Mouse (Mus musculus) hindbrain, postnatal 0 days (tissue): ENCODE data around the gene Rgl3. TPM values are rescaled to one million over a fixed set of nuclear protein-coding genes. Genes with fewer than 3 reads are reported as not detected.

ENCODE experiments used
- ATAC-seq: fragments of 200-750 bp; cut with Nextera tagmentation; 2 replicates; pipeline ENCODE4 v1.8.0; 2017; ENCODE audit warnings: mild to moderate bottlenecking, moderate TSS enrichment, moderate library complexity
- DNase-seq: peaks from one replicate; pipeline ENCODE4 v3.0.0-alpha.2; 2015; ENCODE audit warnings: low spot score
- H3K27ac ChIP-seq: fragments of 300-500 bp; sonication (generic); 2 replicates; pipeline ENCODE4 v1.5.1; 2014; ENCODE audit warnings: mild to moderate bottlenecking
- H3K27me3 ChIP-seq: fragments of 300-500 bp; sonication (generic); 2 replicates; pipeline ENCODE4 v1.6.1; 2014; ENCODE audit warnings: low read length, mixed read lengths; ENCODE audit not compliant: insufficient read depth
- H3K36me3 ChIP-seq: fragments of 300-500 bp; sonication (generic); 2 replicates; pipeline ENCODE4 v1.6.1; 2014; ENCODE audit warnings: low read length, mixed read lengths; ENCODE audit not compliant: insufficient read depth
- H3K4me1 ChIP-seq: fragments of 300-500 bp; sonication (generic); 2 replicates; pipeline ENCODE4 v1.6.1; 2014; ENCODE audit warnings: antibody characterized with exemption, low read length, mixed read lengths; ENCODE audit not compliant: insufficient read depth
- H3K4me2 ChIP-seq: fragments of 300-500 bp; sonication (generic); 2 replicates; pipeline ENCODE4 v1.6.1; 2014; ENCODE audit warnings: low read depth, mild to moderate bottlenecking, low read length, moderate library complexity, mixed read lengths
- H3K4me3 ChIP-seq: fragments of 300-500 bp; sonication (generic); 2 replicates; pipeline ENCODE4 v1.5.1; 2014; ENCODE audit warnings: low read length
- H3K9ac ChIP-seq: fragments of 300-500 bp; sonication (generic); replicated peaks from 2 replicates; pipeline ENCODE4 v1.6.1; 2014; ENCODE audit warnings: mild to moderate bottlenecking, low read length, moderate library complexity, mixed read lengths
- H3K9me3 ChIP-seq: fragments of 300-500 bp; sonication (generic); 2 replicates; pipeline ENCODE4 v1.6.1; 2016; ENCODE audit warnings: low read length, mixed read lengths
- CTCF ChIP-seq: IDR thresholded peaks from 2 replicates; pipeline ENCODE4 v1.5.1; 2016; ENCODE audit warnings: antibody characterized with exemption, control low read depth, low read depth
- WGBS: fragments of 180-500 bp; shearing (Covaris S2); extraction: QIAGEN DNeasy Blood & Tissue Kit; methylation state at CpG from one replicate; pipeline ENCODE4 v1.1.7; 2014; 5-methylcytosine and 5-hydroxymethylcytosine counted together
- polyA plus RNA-seq: library from polyadenylated mRNA; unstranded; fragments of >200 nt; fragmentation: Nextera tagmentation; extraction: Ambion mirVana; gene quantifications from 2 replicates; pipeline ENCODE4 v1.2.1, GENCODE M21; 2015
- total RNA-seq: library from RNA; depleted of rRNA; stranded (reverse); fragments of >200 nt; gene quantifications from 2 replicates; pipeline ENCODE4 v1.2.3, GENCODE M21; 2014

The Rgl3 gene
- total and polyA plus RNA-seq, 2 experiments from 2014 or later, result 2.5 to 5.1 TPM

DNA sequence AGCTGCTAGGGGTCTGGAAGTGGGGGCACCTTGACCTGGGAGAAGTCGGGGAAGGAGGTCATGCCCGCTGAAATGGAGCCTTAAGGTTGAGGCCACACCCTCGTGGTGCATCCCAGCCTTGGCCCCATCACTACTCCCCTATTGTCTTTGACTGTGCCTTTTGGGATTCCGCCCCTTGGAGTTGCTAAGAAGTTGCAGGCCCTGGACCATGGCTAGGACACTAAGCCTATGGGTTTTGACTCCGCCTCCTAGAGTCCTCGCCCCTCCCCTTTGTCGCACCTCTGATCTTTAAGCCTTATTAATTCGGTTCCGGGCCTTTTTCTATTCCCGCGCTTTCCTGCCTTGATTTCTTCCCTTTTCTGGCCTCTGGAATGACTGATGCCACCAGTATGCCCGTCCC is 45.6 kb downstream of the Rgl3 start:
- Histone ChIP-seq H3K9ac (no peak overlapping the region), H3K4me1 (no peaks in the 10 kb centered on the region), H3K36me3 (peaks cover 21% of the 10 kb centered on the region; the same call in 1 of the 2 replicates), H3K4me2 (no peak overlapping the region), H3K4me3 (no peak overlapping the region), H3K27me3 (no peaks in the 10 kb centered on the region), H3K27ac (no peak overlapping the region), H3K9me3 (no peaks in the 10 kb centered on the region)
- DNase-seq (no peak), ATAC-seq (0 out of 2 replicates have a peak, but pooled peaks have one; percentile 17)
- TF ChIP-seq CTCF, result no peak
- WGBS, result 59% methylated on average over 12 of the region's 12 CpGs

DNA sequence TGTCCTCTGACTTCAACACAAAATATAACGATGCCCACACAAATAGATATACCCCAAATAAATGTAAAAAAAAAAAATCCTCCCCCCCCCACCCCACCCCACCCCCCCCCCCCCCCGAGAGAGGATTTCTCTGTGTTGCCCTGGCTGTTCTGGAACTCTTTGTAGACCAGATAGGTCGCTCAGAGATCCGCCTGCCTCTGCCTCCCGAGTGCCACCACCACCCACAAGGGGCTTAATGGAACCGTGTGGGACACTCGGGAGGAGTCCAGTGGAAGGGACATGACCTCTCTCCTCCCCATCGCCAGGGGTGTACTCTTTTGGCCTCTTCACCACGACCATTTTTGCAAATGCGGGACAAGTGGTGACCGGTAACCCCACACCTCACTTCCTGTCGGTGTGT is 46.2 kb downstream of the Rgl3 start:
- no peaks in the 10 kb centered on the region for H3K27me3 ChIP-seq
- peaks cover 16% of the 10 kb centered on the region; the same call in 1 of the 2 replicates for H3K36me3 ChIP-seq
- DNase-seq, result no peak
- no peak overlapping the region for H3K4me2 ChIP-seq
- TF ChIP-seq CTCF, result no peak
- H3K27ac ChIP-seq, result no peak overlapping the region
- H3K9me3 ChIP-seq, result no peaks in the 10 kb centered on the region
- H3K4me3 ChIP-seq, result no peak overlapping the region
- no peak overlapping the region for H3K9ac ChIP-seq
- no peak for ATAC-seq
- WGBS, result 81% methylated on average over 11 of the region's 12 CpGs
- peaks cover 5% of the 10 kb centered on the region; the same call in 1 of the 2 replicates for H3K4me1 ChIP-seq

DNA sequence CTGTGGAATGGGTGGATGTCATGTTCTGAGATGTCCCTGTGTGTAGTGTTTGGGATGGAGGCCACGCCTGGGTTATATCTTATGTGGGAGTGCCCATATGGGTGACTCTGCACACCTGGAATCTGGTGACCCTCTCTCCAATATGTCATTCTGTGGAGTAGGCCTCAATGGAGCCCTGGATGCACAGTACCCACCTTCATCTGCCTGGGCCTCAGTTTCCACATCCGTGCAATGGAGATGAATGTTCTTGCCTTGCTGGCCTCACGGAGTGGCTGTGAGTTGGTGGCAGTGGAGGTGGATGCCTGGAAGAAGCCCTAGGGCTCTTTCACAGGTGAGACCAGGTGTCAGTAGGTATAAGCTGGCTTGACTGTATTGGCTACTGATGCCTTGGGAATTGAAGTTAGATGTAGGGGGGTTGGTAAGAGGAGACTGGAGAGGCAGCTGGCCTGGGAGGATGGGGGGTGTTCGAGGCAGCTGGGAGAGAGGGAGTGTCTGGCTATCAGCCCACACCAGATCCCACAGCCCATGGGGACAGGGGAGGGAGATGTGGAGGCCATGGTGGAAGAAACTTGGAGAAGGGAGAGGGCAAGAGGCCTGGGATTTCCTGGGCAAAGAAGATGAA is 50.9 kb downstream of the Rgl3 start:
- Histone ChIP-seq H3K36me3 (peaks cover 9% of the 10 kb centered on the region; the same call in 1 of the 2 replicates), H3K9me3 (no peaks in the 10 kb centered on the region), H3K4me2 (peak overlapping the region; percentile 68), H3K9ac (no peak overlapping the region), H3K4me3 (peak overlapping the region; percentile 67), H3K27ac (no peak overlapping the region), H3K4me1 (peaks cover 6% of the 10 kb centered on the region; the same call in 1 of the 2 replicates), H3K27me3 (no peaks in the 10 kb centered on the region)
- ATAC-seq, result no peak
- no peak for DNase-seq
- WGBS, result 85% methylated on average over 4 of the region's 4 CpGs
- TF ChIP-seq CTCF, result no peak

DNA sequence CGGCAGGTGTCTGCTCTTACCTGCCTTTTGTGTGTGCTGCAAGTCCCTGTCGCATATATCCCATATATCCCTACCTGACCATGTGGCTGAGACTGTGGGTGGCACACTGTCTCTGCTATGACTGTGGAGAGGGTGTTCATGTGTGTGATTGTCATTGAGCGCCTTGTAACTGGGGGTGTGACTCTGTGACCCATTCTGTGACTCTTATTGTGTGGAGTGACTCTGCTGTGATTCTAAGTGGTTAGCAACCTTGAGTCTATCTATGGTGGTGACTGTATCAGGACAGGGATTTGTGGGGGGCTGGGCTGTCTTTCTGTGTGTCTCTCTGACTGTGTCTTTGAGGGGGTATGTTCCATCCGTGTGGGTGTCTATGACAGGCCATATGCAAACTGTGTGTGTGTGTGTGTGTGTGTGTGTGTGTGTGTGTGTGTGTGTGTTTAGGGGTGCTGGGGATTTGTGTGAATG is 51.5 kb downstream of the Rgl3 start:
- Histone ChIP-seq H3K27me3 (no peaks in the 10 kb centered on the region), H3K27ac (peak overlapping the region; percentile 83; the same call in 1 of the 2 replicates), H3K36me3 (peaks cover 9% of the 10 kb centered on the region; the same call in 1 of the 2 replicates), H3K4me2 (peak overlapping the region; percentile 68), H3K9me3 (no peaks in the 10 kb centered on the region), H3K4me1 (peaks cover 6% of the 10 kb centered on the region; the same call in 1 of the 2 replicates), H3K4me3 (peak overlapping the region; percentile 67), H3K9ac (peak overlapping the region; percentile 87)
- ATAC-seq (peak; percentile 20), DNase-seq (peak; percentile 27)
- 48% methylated on average over 4 of the region's 4 CpGs for WGBS
- TF ChIP-seq CTCF, result no peak

DNA sequence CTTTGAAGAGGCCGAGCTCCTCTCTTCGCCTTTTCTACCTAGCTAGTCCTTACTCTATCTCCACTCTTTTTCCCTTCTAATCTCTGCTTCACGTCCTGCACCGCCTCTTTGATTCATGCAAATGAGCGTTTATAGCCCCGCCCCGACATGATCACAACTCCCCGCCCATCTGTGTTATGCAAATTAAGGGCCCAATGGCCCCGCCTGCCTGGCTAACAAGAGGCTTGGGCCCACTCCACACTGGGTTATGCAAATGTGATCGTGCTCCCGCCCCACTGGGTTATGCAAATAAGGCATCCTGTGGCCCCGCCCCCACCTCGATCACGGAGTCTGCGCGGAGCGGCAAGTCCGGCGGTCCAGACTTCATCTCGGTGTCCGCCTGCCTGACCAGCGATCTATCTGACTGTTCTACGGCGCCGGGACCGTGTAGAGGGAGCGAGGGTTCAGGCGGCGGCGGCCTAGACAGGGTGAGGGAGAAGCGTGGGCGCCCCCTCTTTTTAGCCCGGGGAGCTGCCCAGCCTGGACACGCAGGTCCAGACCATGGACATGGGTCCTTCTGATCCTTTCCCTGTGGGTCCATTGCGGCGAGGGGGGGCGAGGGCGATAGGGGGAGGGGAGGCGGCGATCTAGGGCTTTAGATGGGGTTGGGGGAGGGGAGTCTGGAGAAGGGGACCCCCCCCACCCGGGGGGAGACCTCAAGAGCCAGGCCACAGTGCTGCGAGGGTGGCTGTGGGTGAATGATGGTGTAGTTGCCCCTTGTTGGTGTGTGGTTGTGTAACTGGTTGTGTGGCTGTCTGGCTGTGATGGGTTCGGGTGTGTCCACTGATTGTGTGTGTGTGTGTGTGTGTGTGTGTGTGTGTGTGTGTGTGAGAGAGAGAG is 52.3 kb downstream of the Rgl3 start, which contains the start of gene Plppr2:
Gene Plppr2 (plus strand): TSS at position 342 of the 879 bp plus-strand sequence.
- peak within 1 kb of the TSS; percentile 87 for H3K9ac ChIP-seq
- H3K9me3 ChIP-seq, result no peaks in the 10 kb centered on the region
- H3K27me3 ChIP-seq, result no peaks in the 10 kb centered on the region
- peaks cover 6% of the 10 kb centered on the region; the same call in 1 of the 2 replicates for H3K4me1 ChIP-seq
- peak within 1 kb of the TSS; percentile 67 for H3K4me3 ChIP-seq
- TF ChIP-seq CTCF, result no peak
- DNase-seq (peak; percentile 99), ATAC-seq (peak; percentile 96)
- peak within 1 kb of the TSS; percentile 83 for H3K27ac ChIP-seq
- peak within 1 kb of the TSS; percentile 68 for H3K4me2 ChIP-seq
- peaks cover 9% of the 10 kb centered on the region; the same call in 1 of the 2 replicates for H3K36me3 ChIP-seq
- WGBS, result 1% methylated on average over 38 of the region's 43 CpGs

DNA sequence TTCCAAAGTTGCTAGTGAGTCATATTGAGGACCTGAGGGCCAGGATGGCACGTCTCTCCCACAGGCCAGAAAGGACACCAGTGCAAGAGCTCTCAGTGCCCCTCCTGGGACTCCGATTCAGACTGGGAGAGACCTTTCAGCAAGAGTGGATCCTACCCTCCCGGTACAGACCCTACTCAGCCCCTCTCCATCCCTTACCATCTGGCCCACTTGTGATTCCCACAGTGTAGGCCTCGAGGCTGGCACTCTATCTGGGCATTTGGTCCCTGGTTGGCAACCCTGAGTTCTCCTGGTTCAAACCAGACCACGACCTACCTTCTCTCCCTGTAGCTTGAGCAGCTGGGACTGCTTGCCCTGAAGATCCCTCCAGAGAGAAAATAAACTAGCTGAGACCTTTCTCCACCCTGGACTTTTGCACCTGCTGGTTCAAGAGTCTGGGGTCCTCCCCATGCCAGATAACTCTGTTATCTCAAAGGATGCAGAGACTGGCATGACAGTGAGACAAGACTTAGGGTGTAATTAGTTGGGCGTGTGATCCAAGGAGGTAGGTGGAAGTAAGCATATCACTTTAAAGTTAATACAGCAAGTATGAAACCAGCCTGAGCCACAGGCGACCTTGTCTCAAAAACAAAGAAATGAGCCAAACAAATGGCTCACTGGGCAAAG is 53.6 kb downstream of the Rgl3 start:
- Histone ChIP-seq H3K9ac (no peak overlapping the region), H3K4me3 (no peak overlapping the region), H3K36me3 (peaks cover 7% of the 10 kb centered on the region; the same call in 1 of the 2 replicates), H3K27ac (no peak overlapping the region), H3K4me1 (peaks cover 6% of the 10 kb centered on the region; the same call in 1 of the 2 replicates), H3K4me2 (no peak overlapping the region), H3K27me3 (no peaks in the 10 kb centered on the region), H3K9me3 (no peaks in the 10 kb centered on the region)
- TF ChIP-seq CTCF, result no peak
- DNase-seq (no peak), ATAC-seq (no peak)
- WGBS, result 81% methylated on average over 7 of the region's 7 CpGs
